Mouse (Mus musculus) testis, postnatal 10 days (tissue): ENCODE data around the gene Ufsp1.

Source experiments
- DNase-seq: peaks from one replicate; pipeline ENCODE4 v3.0.0; 2021; ENCODE audit warnings: low spot score

The Ufsp1 gene

DNA sequence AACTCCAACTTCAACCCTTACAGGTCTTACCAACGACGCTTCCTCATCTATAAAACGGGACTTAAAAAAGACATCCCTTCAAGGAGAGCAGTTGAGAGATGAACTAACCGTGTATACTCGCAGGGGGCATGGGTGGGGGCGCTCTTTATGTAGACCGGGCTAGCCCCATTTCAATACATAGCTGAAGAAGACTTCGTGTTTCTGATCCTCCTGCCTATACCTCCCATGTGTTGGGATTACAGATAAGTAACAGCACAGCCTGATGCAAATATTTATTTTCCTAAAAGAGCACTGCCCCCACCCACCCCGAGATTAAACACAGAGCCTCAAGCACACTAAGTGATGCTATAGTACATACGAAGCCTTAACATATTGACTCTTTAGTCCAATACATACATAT is 39.9 kb downstream of the Ufsp1 start:
- DNase-seq: no peak

DNA sequence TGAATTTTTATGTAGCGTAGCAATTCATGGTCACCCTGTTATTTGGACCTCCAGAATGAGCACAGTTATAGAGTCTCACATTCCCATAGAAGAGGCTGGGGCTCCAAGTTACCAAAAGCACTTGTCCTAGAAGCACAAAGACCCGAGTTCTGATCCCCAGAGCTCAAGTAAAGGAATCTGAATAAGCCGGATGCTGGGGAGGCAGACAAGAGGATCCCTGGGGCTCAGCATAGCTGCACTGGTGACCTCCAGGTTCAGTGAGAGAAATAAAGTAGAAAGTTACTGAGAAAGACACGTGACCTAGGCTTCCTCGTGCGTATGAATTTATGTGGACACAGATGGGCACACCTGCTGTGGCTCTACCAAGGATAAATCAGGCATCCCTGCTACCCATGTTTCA is 40.6 kb downstream of the Ufsp1 start:
- DNase-seq: no peak

DNA sequence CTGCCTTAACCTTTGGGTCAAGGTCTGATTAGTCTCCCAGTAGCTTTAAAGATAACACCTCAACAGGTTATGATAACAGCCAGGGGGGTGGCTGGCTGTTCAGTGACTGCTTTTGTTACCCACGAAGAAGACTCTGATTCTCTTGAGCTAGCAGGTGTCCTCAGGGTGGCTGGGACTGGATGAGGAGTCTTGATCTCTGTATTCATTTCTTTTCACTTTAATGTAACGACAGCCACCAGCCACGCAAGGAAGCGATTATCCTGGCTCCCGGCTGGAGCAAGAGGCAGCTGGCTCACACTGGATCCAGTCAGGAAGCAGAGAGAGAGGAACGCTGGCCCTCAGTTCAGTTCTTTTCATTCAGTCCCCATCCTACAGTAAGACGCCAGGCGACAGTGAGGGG is 42.8 kb downstream of the Ufsp1 start:
- DNase-seq: no peak

GRCm38 (mm10) chr5:137338256-137338655 is 43.8 kb downstream of the Ufsp1 start:
- DNase-seq: peak; percentile 94

- DNase-seq: peak; percentile 57
These were observed 44.3 kb downstream of the Ufsp1 start for GRCm38 (mm10) chr5:137338663-137339289.

DNA sequence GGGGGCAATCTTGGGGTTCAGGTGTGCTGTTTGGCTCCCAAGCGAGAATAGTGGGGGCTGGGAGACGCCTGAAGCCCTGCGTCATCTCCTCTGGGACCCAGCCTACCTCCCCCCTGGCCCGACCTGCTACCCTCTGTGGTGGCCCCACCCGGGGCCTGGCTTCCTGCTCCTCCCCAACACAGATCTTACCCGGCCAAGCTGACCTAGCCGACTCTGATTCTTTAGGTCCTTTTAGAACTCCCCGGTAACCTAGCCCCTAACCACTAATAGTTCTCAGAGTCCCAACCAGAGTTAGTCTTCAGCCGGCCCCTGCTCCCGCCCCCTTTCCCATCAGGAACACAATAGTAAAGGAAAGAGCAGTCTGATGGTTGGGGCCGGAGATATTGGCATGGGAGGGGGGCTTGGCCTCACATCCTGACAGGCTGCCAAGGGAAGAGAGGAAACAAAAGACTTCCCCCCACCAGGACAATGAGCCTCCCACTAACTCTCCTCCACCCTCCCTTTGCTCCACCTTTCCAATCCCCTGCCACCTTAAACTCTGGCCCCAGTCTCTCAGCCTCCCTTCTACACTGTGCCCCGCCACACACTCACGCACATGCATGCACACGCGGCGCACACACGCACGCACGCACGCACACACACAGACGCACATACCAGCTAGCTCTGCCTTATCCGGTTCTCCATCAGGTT is 45.0 kb downstream of the Ufsp1 start:
- peak; percentile 65 for DNase-seq

GRCm38 (mm10) chr5:137340222-137340621 is 45.8 kb downstream of the Ufsp1 start:
- DNase-seq: no peak

DNA sequence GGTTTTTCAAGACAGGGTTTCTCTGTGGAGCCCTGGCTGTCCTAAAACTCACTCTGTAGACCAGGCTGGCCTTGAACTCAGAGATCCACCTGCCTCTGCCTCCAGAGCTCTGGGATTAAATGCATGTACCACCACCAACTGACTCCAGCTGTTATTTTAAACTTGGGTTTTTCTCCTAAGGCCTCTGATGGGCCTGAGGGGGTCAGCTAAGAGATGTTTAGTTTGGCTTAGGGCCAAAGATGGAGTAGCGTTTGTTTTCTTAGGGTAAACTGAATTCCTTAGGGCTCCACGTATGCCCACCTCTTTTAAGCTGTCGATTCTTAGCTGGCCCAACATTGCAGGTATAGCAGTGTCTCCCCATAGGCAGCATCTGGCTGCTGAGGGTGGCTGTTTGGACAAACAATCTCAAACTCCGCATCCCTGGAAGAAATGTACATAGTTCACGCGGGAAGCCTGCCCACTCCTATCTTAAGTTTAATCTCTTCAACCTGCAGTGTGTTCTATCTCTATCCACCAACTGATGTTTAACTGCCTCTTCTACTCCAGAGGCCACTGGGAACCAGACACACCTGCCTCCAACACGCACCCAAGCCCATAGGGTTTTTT is 48.1 kb downstream of the Ufsp1 start:
- no peak for DNase-seq

DNA sequence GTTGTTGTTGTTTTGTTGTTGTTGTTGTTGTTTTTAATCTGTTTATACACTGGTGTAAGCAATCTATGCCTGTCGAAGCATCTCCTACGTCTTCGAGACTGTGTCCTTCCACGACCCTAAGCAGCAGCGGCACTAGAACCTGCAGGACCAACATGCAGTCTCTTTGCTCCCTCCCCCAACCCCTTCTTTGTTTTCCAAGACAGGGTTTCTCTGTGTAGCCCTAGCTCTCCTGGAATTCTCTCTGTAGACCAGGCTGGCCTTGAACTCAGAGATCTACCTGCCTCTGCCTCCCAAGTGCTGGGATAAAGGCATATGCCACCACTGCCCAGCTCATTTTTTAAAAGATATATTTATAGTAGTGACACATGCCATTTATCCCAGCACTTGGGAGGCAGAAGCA is 49.0 kb downstream of the Ufsp1 start:
- no peak for DNase-seq

DNA sequence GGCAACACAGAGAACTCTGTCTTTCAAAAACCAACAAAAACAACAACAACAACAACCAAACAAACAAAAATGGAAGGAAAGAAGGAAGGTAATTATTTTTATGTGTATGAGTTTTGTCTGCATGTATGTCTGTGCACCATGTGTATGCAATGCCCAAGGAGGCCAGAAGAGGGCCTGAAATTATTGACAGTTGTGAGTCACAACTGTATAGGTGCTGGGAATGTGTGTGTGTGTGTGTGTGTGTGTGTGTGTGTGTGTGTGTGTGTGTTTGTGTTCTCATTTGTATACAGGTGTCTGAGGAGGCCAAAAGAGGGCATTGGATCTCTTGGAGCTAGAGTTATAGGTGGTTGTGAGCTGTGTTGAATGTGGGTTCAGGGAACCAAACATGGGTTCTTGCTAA is 49.4 kb downstream of the Ufsp1 start:
- DNase-seq: no peak
